Mouse (Mus musculus) left cerebral cortex, adult 2 months (tissue): ENCODE measurements around the gene Pdzd2. TPM values are rescaled to one million over a fixed set of nuclear protein-coding genes. Genes with fewer than 3 reads are reported as not detected.
A peak's percentile ranks its signal among the peaks of the same experiment; 100 is the strongest.

ENCODE experiments used
- DNase-seq, 2 experiments: peaks; one replicate each; pipeline ENCODE4 v3.0.0; 2021 to 2022; ENCODE audit warnings: low spot score in 2 of 2, mixed read lengths in 1 of 2; ENCODE audit errors: extremely low spot score in 1 of 2
- H3K27ac ChIP-seq: fragments of 200-600 bp; 2 replicates; pipeline ENCODE4 v1.8.1; 2022
- H3K4me3 ChIP-seq: fragments of 200-600 bp; 2 replicates; pipeline ENCODE4 v1.8.1; 2022
- CTCF ChIP-seq: fragments of 200-600 bp; IDR thresholded peaks from 2 replicates; pipeline ENCODE4 v1.8.1; 2022; ENCODE audit warnings: antibody characterized with exemption, mild to moderate bottlenecking, moderate library complexity
- intact Hi-C: fragments of 180-260 bp; cut with DNase I; formaldehyde crosslinking; loops from one replicate; pipeline ENCODE4 v1.15.1; 2025
- total RNA-seq, 2 experiments: library from RNA; stranded (reverse); gene quantifications; 2 replicates each; pipeline ENCODE4 v1.2.3; 2021

The Pdzd2 gene
- total RNA-seq, 2 experiments from 2014 or later = 86.1 to 93.1 TPM

GRCm38 (mm10) chr15:12425049-12425627 lies 314.6 kb downstream of the Pdzd2 start:
- Histone ChIP-seq H3K4me3 (no peak overlapping the region), H3K27ac (no peak overlapping the region)
- intact Hi-C loops = no loop called here
- no peak for DNase-seq
- TF ChIP-seq CTCF = no peak

- no peak for DNase-seq
- TF ChIP-seq CTCF = no peak
- no peak overlapping the region for H3K27ac ChIP-seq
- intact Hi-C loops = no loop called here
- H3K4me3 ChIP-seq = no peak overlapping the region
These were observed 315.5 kb downstream of the Pdzd2 start for GRCm38 (mm10) chr15:12424187-12424586.

GRCm38 (mm10) chr15:12420915-12421314 lies 318.8 kb downstream of the Pdzd2 start:
- intact Hi-C loops = no loop called here
- TF ChIP-seq CTCF = no peak
- no peak overlapping the region for H3K27ac ChIP-seq
- no peak overlapping the region for H3K4me3 ChIP-seq
- DNase-seq = no peak

GRCm38 (mm10) chr15:12420376-12420775 lies 319.3 kb downstream of the Pdzd2 start:
- no peak for DNase-seq
- intact Hi-C loops = no loop called here
- Histone ChIP-seq H3K4me3 (no peak overlapping the region), H3K27ac (no peak overlapping the region)
- no peak for TF ChIP-seq CTCF

DNA sequence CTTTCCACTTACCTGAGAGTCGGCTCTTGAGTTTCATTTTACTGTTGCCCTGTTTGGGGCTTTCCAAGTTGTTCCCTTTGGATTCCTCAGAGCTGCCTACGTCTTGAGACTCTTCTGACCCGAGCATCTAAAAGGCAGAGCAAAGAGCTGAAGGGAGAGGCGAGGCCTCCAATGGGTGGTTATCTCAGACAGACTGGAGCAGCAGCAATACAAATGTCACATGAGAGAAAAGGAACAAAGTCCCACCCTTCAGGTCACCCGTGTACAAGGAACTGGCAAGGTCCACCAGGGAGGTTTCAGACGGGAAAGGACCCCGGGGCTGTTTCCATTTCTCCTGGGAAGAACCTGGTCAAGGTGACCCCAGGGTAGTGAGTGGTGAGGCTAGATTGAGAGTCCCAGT lies 320.3 kb downstream of the Pdzd2 start:
- TF ChIP-seq CTCF = no peak
- no peak for DNase-seq
- intact Hi-C loops = no loop called here
- H3K27ac ChIP-seq = no peak overlapping the region
- H3K4me3 ChIP-seq = no peak overlapping the region

DNA sequence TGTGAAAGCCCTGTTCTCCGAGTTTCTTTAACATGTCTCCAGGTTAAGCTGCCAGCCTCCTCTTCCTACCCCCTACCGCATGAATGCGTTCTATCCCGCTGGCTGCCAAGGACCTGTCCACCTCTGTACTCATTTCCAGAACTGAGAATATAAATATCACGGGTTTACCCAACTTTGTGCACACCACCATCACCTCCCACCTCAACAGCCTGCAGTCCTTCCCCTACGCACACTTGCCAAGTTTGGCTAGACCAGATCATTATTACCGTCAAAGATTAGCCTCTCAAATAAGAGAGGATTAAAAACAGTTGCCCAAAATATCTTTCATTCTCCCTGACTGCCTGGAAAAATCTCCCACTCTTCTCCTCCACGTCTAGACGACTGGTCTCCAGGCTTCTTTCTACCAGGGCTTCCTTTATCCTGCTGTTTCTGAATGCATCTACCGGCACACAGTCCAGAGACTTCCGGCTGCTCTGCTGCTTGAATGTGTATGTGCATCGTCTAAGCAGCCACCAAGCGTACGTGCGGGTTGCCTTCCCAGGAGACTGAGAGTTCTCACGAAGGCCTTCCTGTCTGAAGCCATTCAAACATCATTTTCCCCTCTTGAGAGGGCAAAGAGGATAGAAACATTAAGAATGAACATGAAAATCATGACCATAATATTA lies 324.1 kb downstream of the Pdzd2 start:
- intact Hi-C loops = no loop called here
- DNase-seq = peak in 1 of 2 experiments; percentile 25
- Histone ChIP-seq H3K4me3 (no peak overlapping the region), H3K27ac (no peak overlapping the region)
- no peak for TF ChIP-seq CTCF

- TF ChIP-seq CTCF = no peak
- DNase-seq = no peak
- intact Hi-C loops = no loop called here
- Histone ChIP-seq H3K4me3 (no peak overlapping the region), H3K27ac (no peak overlapping the region)
These were observed 325.0 kb downstream of the Pdzd2 start for GRCm38 (mm10) chr15:12414696-12415095.

- DNase-seq = no peak
- intact Hi-C loops = no loop called here
- no peak for TF ChIP-seq CTCF
- H3K4me3 ChIP-seq = no peak overlapping the region
- H3K27ac ChIP-seq = no peak overlapping the region
These were observed 331.5 kb downstream of the Pdzd2 start for GRCm38 (mm10) chr15:12408205-12408604.

GRCm38 (mm10) chr15:12405592-12405991 lies 334.1 kb downstream of the Pdzd2 start:
- no peak overlapping the region for H3K4me3 ChIP-seq
- intact Hi-C loops = no loop called here
- H3K27ac ChIP-seq = no peak overlapping the region
- DNase-seq = no peak
- no peak for TF ChIP-seq CTCF

DNA sequence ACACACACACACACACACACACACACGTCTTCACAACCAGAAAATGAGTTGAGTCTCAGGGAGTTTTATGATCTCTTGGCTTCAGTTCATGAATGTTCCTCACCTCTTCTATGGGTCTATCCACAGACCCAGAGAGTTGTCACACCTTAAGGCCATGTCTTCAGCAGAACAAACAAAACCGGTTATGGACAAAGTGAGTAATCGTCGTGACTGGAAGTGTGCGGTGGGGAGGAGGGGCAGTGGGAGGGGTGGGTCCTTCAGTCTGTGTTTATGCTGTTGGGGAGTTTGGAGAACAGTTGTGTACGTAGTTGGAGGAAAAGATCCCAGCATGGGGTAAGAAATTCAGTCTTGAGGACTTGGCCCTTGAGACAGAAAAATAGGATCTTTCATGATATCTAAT lies 342.7 kb downstream of the Pdzd2 start:
- intact Hi-C loops = no loop called here
- TF ChIP-seq CTCF = no peak
- DNase-seq = no peak
- Histone ChIP-seq H3K27ac (no peak overlapping the region), H3K4me3 (no peak overlapping the region)

DNA sequence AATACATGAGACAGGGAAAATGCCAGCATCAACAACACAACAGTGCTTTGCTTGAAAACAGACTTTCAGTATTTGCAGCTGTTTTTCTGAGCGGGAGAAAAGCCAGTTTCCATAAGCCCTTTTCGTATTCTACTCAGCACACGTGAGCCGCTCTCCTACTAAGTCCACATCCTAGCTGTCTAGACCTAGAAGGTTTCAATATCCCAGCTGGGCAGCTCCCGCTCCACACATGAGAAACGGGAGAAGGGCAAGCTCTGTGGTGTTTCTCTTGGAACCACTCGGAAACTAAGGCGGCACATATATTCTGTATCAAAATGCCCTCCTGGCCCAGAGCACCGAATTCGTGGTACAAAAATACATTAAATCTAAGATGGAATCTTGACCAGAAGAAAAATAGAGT lies 345.0 kb downstream of the Pdzd2 start:
- no peak for TF ChIP-seq CTCF
- no peak for DNase-seq
- intact Hi-C loops = no loop called here
- no peak overlapping the region for H3K4me3 ChIP-seq
- H3K27ac ChIP-seq = no peak overlapping the region

DNA sequence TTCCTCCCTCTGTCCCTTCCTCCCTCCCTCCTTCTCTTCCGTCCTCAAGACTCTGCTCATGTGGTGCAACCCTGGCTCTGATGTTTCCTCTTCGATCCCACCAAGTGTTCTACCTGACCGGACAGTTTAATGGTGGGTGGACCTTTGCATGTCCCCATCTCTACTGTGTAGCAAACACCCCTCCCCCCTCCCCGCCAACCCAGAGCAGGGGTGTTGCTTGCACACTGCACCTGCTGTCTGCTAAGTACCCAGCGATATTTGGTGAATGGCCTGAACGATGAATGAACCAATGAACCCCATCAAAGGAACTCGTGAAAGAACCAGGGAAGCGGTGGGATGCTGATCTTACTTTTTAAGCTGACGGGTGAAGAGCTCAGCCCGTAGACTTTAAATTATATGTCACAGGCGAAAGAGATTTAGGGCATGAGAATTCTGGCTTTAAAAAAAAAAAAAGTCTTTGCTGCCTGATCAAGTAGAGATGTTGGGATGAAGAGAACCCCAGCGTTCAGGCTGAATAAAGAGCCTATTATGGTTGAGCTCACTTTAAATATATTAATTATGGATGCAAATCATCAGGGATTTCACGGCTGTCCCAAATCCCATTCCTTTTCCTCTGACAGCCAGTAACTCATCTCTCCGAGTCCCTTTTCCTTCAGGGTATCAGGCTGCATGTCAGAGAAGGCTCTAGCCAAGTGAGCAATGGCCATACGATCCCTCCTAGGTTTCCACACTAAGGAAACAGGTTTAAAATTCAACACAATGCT lies 350.8 kb downstream of the Pdzd2 start:
- no peak for TF ChIP-seq CTCF
- intact Hi-C loops = no loop called here
- Histone ChIP-seq H3K4me3 (no peak overlapping the region), H3K27ac (no peak overlapping the region)
- DNase-seq = no peak
